Mouse (Mus musculus) testis, postnatal 10 days (tissue): ENCODE data around the gene Gm266.
"Not testable (repeated sequence)": the region's sequence is repeated elsewhere in the genome, so short reads cannot be mapped to it uniquely, and the experiment has no call there.

Experiments
- DNase-seq: peaks from one replicate; pipeline ENCODE4 v3.0.0; 2021; ENCODE audit warnings: low spot score

Gm266 gene

GRCm38 (mm10) chr12:111485652-111486306 is at the start of gene Gm266:
TSS of gene Gm266 (minus strand) at chr12:111485823.
- peak; percentile 58 for DNase-seq

- no peak for DNase-seq
Observed at GRCm38 (mm10) chr12:111535281-111535680, 49.7 kb upstream of the Gm266 start.

GRCm38 (mm10) chr12:111533096-111533794 is 47.6 kb upstream of the Gm266 start:
- no peak for DNase-seq

GRCm38 (mm10) chr12:111529192-111529591 is 43.6 kb upstream of the Gm266 start:
- no peak for DNase-seq

GRCm38 (mm10) chr12:111527643-111528281 is 42.1 kb upstream of the Gm266 start:
- DNase-seq = no peak

- DNase-seq = no peak
Observed at GRCm38 (mm10) chr12:111524883-111525282, 39.3 kb upstream of the Gm266 start.

GRCm38 (mm10) chr12:111524469-111524868 is 38.8 kb upstream of the Gm266 start:
- no peak for DNase-seq

- no peak for DNase-seq
Observed at GRCm38 (mm10) chr12:111520994-111521393, 35.4 kb upstream of the Gm266 start.

- DNase-seq = no peak
Observed at GRCm38 (mm10) chr12:111519821-111520220, 34.2 kb upstream of the Gm266 start.

GRCm38 (mm10) chr12:111518391-111518790 is 32.8 kb upstream of the Gm266 start:
- no peak for DNase-seq

- DNase-seq = no peak
Observed at GRCm38 (mm10) chr12:111517901-111518300, 32.3 kb upstream of the Gm266 start.

GRCm38 (mm10) chr12:111516826-111517225 is 31.2 kb upstream of the Gm266 start:
- DNase-seq = no peak

- no peak for DNase-seq
Observed at GRCm38 (mm10) chr12:111515920-111516319, 30.3 kb upstream of the Gm266 start.

- no peak for DNase-seq
Observed at GRCm38 (mm10) chr12:111514874-111515649, 29.4 kb upstream of the Gm266 start.

- DNase-seq = no peak
Observed at GRCm38 (mm10) chr12:111514231-111514792, 28.7 kb upstream of the Gm266 start.

- no peak for DNase-seq
Observed at GRCm38 (mm10) chr12:111513673-111514072, 28.1 kb upstream of the Gm266 start.

- no peak for DNase-seq
Observed at GRCm38 (mm10) chr12:111512572-111513063, 27.0 kb upstream of the Gm266 start.

- DNase-seq = not testable (repeated sequence)
Observed at GRCm38 (mm10) chr12:111508438-111508837, 22.8 kb upstream of the Gm266 start.

- DNase-seq = no peak
Observed at GRCm38 (mm10) chr12:111507962-111508361, 22.3 kb upstream of the Gm266 start.

GRCm38 (mm10) chr12:111507001-111507400 is 21.4 kb upstream of the Gm266 start:
- no peak for DNase-seq

- DNase-seq = peak; percentile 96
Observed at GRCm38 (mm10) chr12:111504904-111505303, 19.3 kb upstream of the Gm266 start.

GRCm38 (mm10) chr12:111503571-111503970 is 17.9 kb upstream of the Gm266 start:
- no peak for DNase-seq
